Mouse (Mus musculus) megakaryocyte, embryonic 14.5 days (primary cell): ENCODE measurements around the gene Apof.

Experiments
- FLI1 ChIP-seq: IDR thresholded peaks from 2 replicates; pipeline ENCODE4 v1.6.1; 2012; ENCODE audit warnings: low read length, inconsistent platforms, mixed read lengths
- GATA1 ChIP-seq: IDR thresholded peaks from 3 replicates; pipeline ENCODE4 v1.6.1; 2012; ENCODE audit warnings: mixed read lengths, low read length, inconsistent platforms, borderline replicate concordance

GRCm38 (mm10) chr10:128225064-128225463 is 43.4 kb upstream of the Apof start:
- TF ChIP-seq GATA1: no peak
- no peak for TF ChIP-seq FLI1
